Mouse (Mus musculus) heart, embryonic 14.5 days (tissue): Measurements from ENCODE around the gene Npr2. TPM values are rescaled to one million over a fixed set of nuclear protein-coding genes. Genes with fewer than 3 reads are reported as not detected.

ENCODE experiments used
- ATAC-seq: fragments of 200-750 bp; cut with Nextera tagmentation; 2 replicates; pipeline ENCODE4 v1.8.0; 2017; ENCODE audit warnings: low read depth, moderate TSS enrichment; ENCODE audit not compliant: insufficient number of reproducible peaks, insufficient read depth, low FRiP score
- H3K27ac ChIP-seq, 2 experiments: fragments of 200-500 bp in 1 of 2; fragments of 300-500 bp in 1 of 2; sonication (generic) in 1 of 2; replicated peaks in 1 of 2; 2 replicates each; pipeline ENCODE4 v1.5.1; 2012 to 2014; ENCODE audit warnings: low read depth in 2 of 2, low read length in 2 of 2, control low read depth in 1 of 2, mild to moderate bottlenecking in 1 of 2, mixed read lengths in 1 of 2; ENCODE audit not compliant: control insufficient read depth in 1 of 2, insufficient read depth in 1 of 2
- H3K27me3 ChIP-seq: fragments of 300-500 bp; sonication (generic); 2 replicates; pipeline ENCODE4 v1.6.1; 2014; ENCODE audit warnings: mild to moderate bottlenecking, low read length, control low read depth; ENCODE audit not compliant: control insufficient read depth, insufficient read depth
- H3K36me3 ChIP-seq: fragments of 300-500 bp; sonication (generic); 2 replicates; pipeline ENCODE4 v1.6.1; 2014; ENCODE audit warnings: mild to moderate bottlenecking, control low read depth, low read length, mixed read lengths; ENCODE audit not compliant: control insufficient read depth, insufficient read depth
- H3K4me1 ChIP-seq, 2 experiments: fragments of 200-500 bp in 1 of 2; fragments of 300-500 bp in 1 of 2; sonication (generic) in 1 of 2; 2 replicates each; pipeline ENCODE4 v1.6.1; 2012 to 2014; ENCODE audit warnings: low read length in 2 of 2, control low read depth in 1 of 2, mixed read lengths in 1 of 2; ENCODE audit not compliant: control insufficient read depth in 2 of 2, insufficient read depth in 2 of 2
- H3K4me2 ChIP-seq: fragments of 300-500 bp; sonication (generic); 2 replicates; pipeline ENCODE4 v1.6.1; 2014; ENCODE audit warnings: mild to moderate bottlenecking, low read length
- H3K4me3 ChIP-seq, 2 experiments: fragments of 200-500 bp in 1 of 2; fragments of 300-500 bp in 1 of 2; sonication (generic) in 1 of 2; 2 replicates each; pipeline ENCODE4 v1.5.1; 2012 to 2014; ENCODE audit warnings: low read length in 2 of 2, mild to moderate bottlenecking in 2 of 2, control low read depth in 1 of 2, low read depth in 1 of 2, moderate library complexity in 1 of 2; ENCODE audit not compliant: control insufficient read depth in 1 of 2, insufficient read depth in 1 of 2
- H3K9ac ChIP-seq: fragments of 300-500 bp; sonication (generic); 2 replicates; pipeline ENCODE4 v1.6.1; 2014; ENCODE audit warnings: mild to moderate bottlenecking, low read length
- H3K9me3 ChIP-seq: fragments of 300-500 bp; sonication (generic); 2 replicates; pipeline ENCODE4 v1.6.1; 2016; ENCODE audit warnings: low read length, control low read depth; ENCODE audit not compliant: control insufficient read depth
- WGBS: fragments of 180-500 bp; shearing (Covaris S2); extraction: QIAGEN DNeasy Blood & Tissue Kit; methylation state at CpG from one replicate; pipeline ENCODE4 v1.1.7; 2014; 5-methylcytosine and 5-hydroxymethylcytosine counted together
- polyA plus RNA-seq: library from polyadenylated mRNA; unstranded; fragments of >200 nt; fragmentation: Nextera tagmentation; extraction: Ambion mirVana; gene quantifications from 2 replicates; pipeline ENCODE4 v1.2.1, GENCODE M21; 2014

The Npr2 gene
- polyA plus RNA-seq, 1 experiment from 2014 or later, result 13.2 TPM

- H3K9ac ChIP-seq, result no peak overlapping the region
- H3K4me3 ChIP-seq, result no peak overlapping the region
- H3K27me3 ChIP-seq, result no peaks in the 10 kb centered on the region
- no peaks in the 10 kb centered on the region for H3K36me3 ChIP-seq
- H3K9me3 ChIP-seq, result no peaks in the 10 kb centered on the region
- H3K4me1 ChIP-seq, result peaks cover 7% of the 10 kb centered on the region in 2 experiments; a peak in 3 of 4 replicates
- no peak overlapping the region for H3K4me2 ChIP-seq
- WGBS, result 66% methylated on average over 3 of the region's 3 CpGs
- no peak for ATAC-seq
- H3K27ac ChIP-seq, result no peak overlapping the region
Measured at GRCm38 (mm10) chr4:43604099-43604498, 27.6 kb upstream of the Npr2 start.

GRCm38 (mm10) chr4:43604751-43605685 lies 26.7 kb upstream of the Npr2 start:
- no peaks in the 10 kb centered on the region for H3K9me3 ChIP-seq
- no peak overlapping the region for H3K27ac ChIP-seq
- no peak for ATAC-seq
- 42% methylated on average over 9 of the region's 9 CpGs for WGBS
- H3K9ac ChIP-seq, result no peak overlapping the region
- H3K4me3 ChIP-seq, result no peak overlapping the region
- no peaks in the 10 kb centered on the region for H3K36me3 ChIP-seq
- no peaks in the 10 kb centered on the region for H3K27me3 ChIP-seq
- H3K4me1 ChIP-seq, result peaks cover 7% of the 10 kb centered on the region in 2 experiments; a peak in 3 of 4 replicates
- no peak overlapping the region for H3K4me2 ChIP-seq

DNA sequence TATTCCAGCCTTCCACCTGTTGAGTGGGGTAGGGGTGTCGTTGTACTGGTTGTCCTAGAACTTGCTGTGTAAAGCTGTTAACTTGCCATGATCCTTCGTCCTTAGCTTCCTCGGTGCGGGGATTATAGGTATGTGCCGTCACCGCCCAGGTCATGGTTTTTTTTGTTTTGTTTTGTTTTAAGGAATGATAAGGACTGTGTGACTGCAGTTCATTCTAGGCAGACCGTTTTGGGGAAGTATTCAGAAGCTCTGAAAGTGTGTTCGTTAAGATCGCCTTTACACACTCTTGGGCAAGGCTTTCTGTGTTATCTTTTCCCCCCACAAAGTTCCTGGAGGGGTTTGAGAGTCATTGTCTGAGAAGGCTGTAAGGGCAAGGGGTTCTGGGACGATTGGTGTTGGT lies 19.2 kb upstream of the Npr2 start:
- no peak overlapping the region for H3K27ac ChIP-seq
- no peak overlapping the region for H3K4me2 ChIP-seq
- H3K4me3 ChIP-seq, result no peak overlapping the region
- no peaks in the 10 kb centered on the region for H3K4me1 ChIP-seq
- no peaks in the 10 kb centered on the region for H3K9me3 ChIP-seq
- H3K9ac ChIP-seq, result no peak overlapping the region
- ATAC-seq, result no peak
- H3K27me3 ChIP-seq, result no peaks in the 10 kb centered on the region
- H3K36me3 ChIP-seq, result no peaks in the 10 kb centered on the region
- WGBS, result 53% methylated on average over 10 of the region's 10 CpGs

- H3K9me3 ChIP-seq, result no peaks in the 10 kb centered on the region
- H3K27me3 ChIP-seq, result no peaks in the 10 kb centered on the region
- WGBS, result 56% methylated on average over 3 of the region's 3 CpGs
- H3K36me3 ChIP-seq, result no peaks in the 10 kb centered on the region
- H3K4me2 ChIP-seq, result no peak overlapping the region
- no peak overlapping the region for H3K27ac ChIP-seq
- no peaks in the 10 kb centered on the region for H3K4me1 ChIP-seq
- H3K4me3 ChIP-seq, result no peak overlapping the region
- no peak overlapping the region for H3K9ac ChIP-seq
- ATAC-seq, result no peak
Measured at GRCm38 (mm10) chr4:43613060-43613730, 18.5 kb upstream of the Npr2 start.

DNA sequence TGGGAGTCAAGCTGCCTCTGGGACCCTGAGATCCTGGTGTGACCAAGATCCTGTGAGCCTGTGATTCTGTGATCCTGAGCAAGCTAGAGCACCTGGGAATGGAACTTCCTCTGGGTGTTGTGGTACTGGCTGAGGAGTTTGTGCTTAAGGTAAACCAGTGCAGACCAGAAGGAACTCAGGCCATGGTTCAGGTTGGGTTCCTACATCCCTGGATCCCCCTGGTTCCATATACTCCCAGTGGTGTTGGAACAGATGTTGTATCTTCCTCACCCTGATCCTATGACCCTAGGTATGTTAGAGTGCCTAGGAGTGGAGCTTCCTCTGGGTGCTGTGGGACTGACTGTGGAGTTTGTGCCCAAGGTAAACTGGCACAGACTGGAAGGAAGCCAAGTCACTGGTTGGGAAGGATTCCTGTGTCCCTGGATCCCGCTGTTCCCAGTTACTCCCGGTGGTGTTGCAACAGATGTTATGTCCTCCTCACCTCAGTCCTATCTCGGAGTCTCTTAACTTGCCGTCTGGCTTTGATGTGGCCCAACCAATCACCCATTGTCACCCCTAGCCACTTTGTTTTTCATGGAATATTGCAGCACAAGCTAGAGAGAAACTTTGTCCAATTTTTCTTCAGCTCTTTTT lies 11.5 kb upstream of the Npr2 start:
- no peak overlapping the region for H3K4me3 ChIP-seq
- 70% methylated on average over 4 of the region's 4 CpGs for WGBS
- H3K4me2 ChIP-seq, result no peak overlapping the region
- no peak for ATAC-seq
- H3K9me3 ChIP-seq, result peaks cover 7% of the 10 kb centered on the region
- no peak overlapping the region for H3K9ac ChIP-seq
- no peaks in the 10 kb centered on the region for H3K36me3 ChIP-seq
- no peak overlapping the region for H3K27ac ChIP-seq
- H3K4me1 ChIP-seq, result no peaks in the 10 kb centered on the region
- no peaks in the 10 kb centered on the region for H3K27me3 ChIP-seq

DNA sequence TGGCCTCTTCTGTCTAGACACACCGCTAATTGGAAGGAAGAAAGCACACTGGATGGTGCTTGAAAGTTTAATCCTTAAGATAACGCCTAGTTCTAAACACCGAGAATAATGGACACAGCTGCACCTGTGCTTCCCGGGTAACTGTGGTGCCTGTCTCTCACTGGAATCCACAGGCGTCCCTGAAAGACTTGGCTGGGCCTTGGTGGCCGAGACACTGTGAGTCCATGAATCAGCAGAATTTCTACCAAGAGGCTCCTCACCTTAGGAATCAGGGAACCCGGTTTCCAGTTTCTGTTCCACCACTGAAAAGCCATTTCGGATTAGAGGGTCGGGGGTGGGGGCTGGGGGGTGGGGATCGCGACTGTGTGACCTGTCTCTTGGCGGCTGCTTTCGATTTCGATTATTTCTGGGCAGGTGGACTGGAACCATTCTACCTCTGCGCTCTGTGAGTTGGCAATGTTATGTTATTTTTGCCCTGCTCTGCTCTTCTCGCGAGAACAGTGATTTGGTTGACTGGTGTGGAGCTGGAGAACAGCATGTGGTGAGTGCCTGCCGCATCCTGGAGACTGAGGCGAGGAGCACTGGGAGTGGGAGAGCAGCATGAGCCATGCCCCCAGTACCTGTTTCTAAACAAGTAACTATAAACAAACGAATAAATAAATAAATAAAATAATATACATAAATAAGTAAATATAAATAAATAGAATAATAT lies 2.5 kb upstream of the Npr2 start:
- H3K27me3 ChIP-seq, result no peaks in the 10 kb centered on the region
- no peak for ATAC-seq
- H3K27ac ChIP-seq, result no peak overlapping the region
- H3K9me3 ChIP-seq, result peaks cover 17% of the 10 kb centered on the region
- peak overlapping the region; percentile 45 for H3K4me2 ChIP-seq
- no peak overlapping the region for H3K4me3 ChIP-seq
- WGBS, result 45% methylated on average over 20 of the region's 20 CpGs
- peak overlapping the region; percentile 46; the same call in 1 of the 2 replicates for H3K9ac ChIP-seq
- no peaks in the 10 kb centered on the region for H3K36me3 ChIP-seq
- H3K4me1 ChIP-seq, result peaks cover 21 to 22% of the 10 kb centered on the region in 2 experiments

DNA sequence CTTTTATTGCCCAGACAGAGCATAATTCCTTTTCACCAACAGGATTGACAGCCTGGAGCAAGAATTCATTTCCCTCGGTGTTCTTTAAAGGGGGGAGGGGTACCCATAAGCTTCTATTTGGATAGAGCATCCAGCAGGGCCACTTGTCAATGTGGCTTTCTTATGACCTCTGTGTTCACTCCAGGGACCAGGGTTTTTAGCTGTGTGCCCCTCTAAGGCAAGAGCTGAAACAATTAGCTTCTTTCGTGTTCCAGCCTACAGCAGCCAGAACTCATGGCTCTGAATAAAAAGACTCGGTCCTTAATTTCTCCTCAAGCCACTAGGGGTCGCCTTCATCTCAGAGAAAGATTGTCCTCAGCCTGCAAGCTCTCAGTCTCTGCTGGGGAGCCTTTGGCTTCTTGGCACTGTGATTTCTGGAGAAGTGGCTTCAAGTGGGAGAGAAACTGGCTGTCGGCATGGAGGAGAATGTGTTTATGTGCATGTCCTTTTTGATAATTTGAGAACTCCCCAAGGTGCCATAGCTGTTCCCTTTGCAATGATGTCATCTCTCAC lies 1.6 kb upstream of the Npr2 start:
- Histone ChIP-seq H3K4me2 (peak overlapping the region; percentile 47), H3K9ac (no peak overlapping the region), H3K27ac (peak overlapping the region in 1 of 2 experiments; percentile 80; a peak in 1 of 4 replicates), H3K4me1 (peaks cover 22 to 25% of the 10 kb centered on the region in 2 experiments), H3K27me3 (no peaks in the 10 kb centered on the region), H3K36me3 (no peaks in the 10 kb centered on the region), H3K9me3 (peaks cover 11% of the 10 kb centered on the region), H3K4me3 (0 out of 4 replicates have a peak overlapping the region, but pooled peaks of 1 of the 2 experiments have one; percentile 1)
- WGBS, result 9% methylated on average over 5 of the region's 5 CpGs
- ATAC-seq, result no peak; the same call in 1 of the 2 replicates
